Mouse (Mus musculus): ENCODE results near the gene Sart3. TPM values are rescaled to one million over a fixed set of nuclear protein-coding genes. Genes with fewer than 3 reads are reported as not detected.

Gene Sart3
- total RNA-seq, 2 experiments from 2014 or later = 41.0 to 47.6 TPM

Other genes with a start within 250 kb of the Sart3 start
- 1 to 10 TPM; 3.3 to 5.4 TPM for gene Cmklr1, start 122.1 kb downstream of the Sart3 start, total RNA-seq (2021)
- not detected for gene 1700069L16Rik, start 47.7 kb downstream of the Sart3 start, total RNA-seq (2021)
- gene Ficd, start 36.7 kb downstream of the Sart3 start, total RNA-seq (2021) = 10 to 100 TPM; 12.8 to 13.1 TPM
- 100 to 1,000 TPM; 115 to 126 TPM for gene Iscu, start 238 bp upstream of the Sart3 start, total RNA-seq (2021)
- 10 to 100 TPM; 18.4 to 23.9 TPM for gene Tmem119, start 28.0 kb upstream of the Sart3 start, total RNA-seq (2021)
- gene Selplg, start 60.1 kb upstream of the Sart3 start, total RNA-seq (2021) = 10 to 100 TPM; 29.3 to 33.5 TPM
- 10 to 100 TPM; 82.7 to 91.6 TPM for gene Coro1c, start 136.2 kb upstream of the Sart3 start, total RNA-seq (2021)
- 10 to 100 TPM; 22.9 to 27.6 TPM for gene Ssh1, start 221.4 kb upstream of the Sart3 start, total RNA-seq (2021)
- not detected for gene Dao, start 231.2 kb upstream of the Sart3 start, total RNA-seq (2021)

Measured in layer of hippocampus, postnatal 25 days (tissue).